Mouse (Mus musculus) heart, embryonic 15.5 days (tissue): ENCODE measurements around the gene Dhh. TPM values are rescaled to one million over a fixed set of nuclear protein-coding genes. Genes with fewer than 3 reads are reported as not detected.
A peak's percentile ranks its signal among the peaks of the same experiment; 100 is the strongest.

ENCODE experiments used
- ATAC-seq: fragments of 200-750 bp; cut with Nextera tagmentation; replicated peaks from 2 replicates; pipeline ENCODE4 v1.8.0; 2017; ENCODE audit warnings: low read depth, moderate TSS enrichment; ENCODE audit not compliant: insufficient number of reproducible peaks, insufficient read depth, low FRiP score
- H3K27ac ChIP-seq: fragments of 300-500 bp; sonication (generic); 2 replicates; pipeline ENCODE4 v1.5.1; 2015; ENCODE audit warnings: mild to moderate bottlenecking, inconsistent platforms
- H3K27me3 ChIP-seq: fragments of 300-500 bp; sonication (generic); 2 replicates; pipeline ENCODE4 v1.6.1; 2015; ENCODE audit warnings: inconsistent platforms
- H3K36me3 ChIP-seq: fragments of 300-500 bp; sonication (generic); 2 replicates; pipeline ENCODE4 v1.6.1; 2015; ENCODE audit warnings: mild to moderate bottlenecking, inconsistent platforms
- H3K4me1 ChIP-seq: fragments of 300-500 bp; sonication (generic); replicated peaks from 2 replicates; pipeline ENCODE4 v1.6.1; 2015; ENCODE audit warnings: inconsistent platforms
- H3K4me2 ChIP-seq: fragments of 300-500 bp; sonication (generic); 2 replicates; pipeline ENCODE4 v1.6.1; 2015; ENCODE audit warnings: inconsistent platforms, mild to moderate bottlenecking, moderate library complexity
- H3K4me3 ChIP-seq: fragments of 300-500 bp; sonication (generic); 2 replicates; pipeline ENCODE4 v1.5.1; 2015; ENCODE audit warnings: mild to moderate bottlenecking, inconsistent platforms
- H3K9ac ChIP-seq: fragments of 300-500 bp; sonication (generic); 2 replicates; pipeline ENCODE4 v1.6.1; 2015; ENCODE audit warnings: mild to moderate bottlenecking, inconsistent platforms
- H3K9me3 ChIP-seq: fragments of 300-500 bp; sonication (generic); replicated peaks from 2 replicates; pipeline ENCODE4 v1.6.1; 2016; ENCODE audit warnings: inconsistent platforms
- WGBS: fragments of 180-500 bp; shearing (Covaris S2); methylation state at CpG from one replicate; pipeline ENCODE4 v1.1.7; 2015; ENCODE audit warnings: mixed read lengths; 5-methylcytosine and 5-hydroxymethylcytosine counted together
- polyA plus RNA-seq: library from polyadenylated mRNA; unstranded; fragments of >200 nt; fragmentation: Nextera tagmentation; extraction: Ambion mirVana; gene quantifications from 2 replicates; pipeline ENCODE4 v1.2.1, GENCODE M21; 2015

The Dhh gene
- polyA plus RNA-seq, 1 experiment from 2014 or later = 2.1 TPM

DNA sequence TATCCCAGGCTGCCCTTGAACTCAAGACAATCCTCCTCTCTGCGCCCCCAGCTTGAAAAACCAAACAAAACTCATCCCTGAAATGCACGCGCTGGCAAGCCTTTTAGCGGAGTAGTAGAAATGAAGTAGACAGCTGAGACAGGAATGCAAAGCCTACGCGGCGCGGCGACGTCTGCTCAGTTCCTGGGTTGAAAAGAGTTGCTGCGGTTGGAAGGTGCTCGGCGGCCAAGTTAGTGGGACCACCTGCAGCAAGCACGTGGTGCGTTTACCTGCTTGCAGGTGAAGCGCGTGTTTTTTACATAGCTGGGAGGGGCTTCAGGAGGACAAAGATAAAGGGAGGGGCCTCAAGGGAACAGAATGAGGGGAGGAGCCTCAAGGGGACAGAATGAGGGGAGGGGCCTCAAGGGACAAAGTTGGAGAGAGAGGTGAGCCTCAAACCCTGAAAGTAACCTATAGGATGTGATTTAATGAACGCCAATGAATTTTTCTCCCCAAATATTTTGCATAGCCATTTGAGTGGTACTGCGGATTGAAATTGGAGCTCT is 7.1 kb downstream of the Dhh start:
- Histone ChIP-seq H3K36me3 (no peaks in the 10 kb centered on the region), H3K9ac (no peak overlapping the region), H3K4me1 (peaks cover 36% of the 10 kb centered on the region), H3K4me2 (peak overlapping the region; percentile 50), H3K4me3 (peak overlapping the region; percentile 18), H3K9me3 (no peaks in the 10 kb centered on the region), H3K27me3 (peaks cover 37% of the 10 kb centered on the region), H3K27ac (no peak overlapping the region)
- no peak for ATAC-seq
- 12% methylated on average over 19 of the region's 19 CpGs for WGBS

- Histone ChIP-seq H3K36me3 (no peaks in the 10 kb centered on the region), H3K4me2 (no peak overlapping the region), H3K9me3 (no peaks in the 10 kb centered on the region), H3K4me3 (no peak overlapping the region), H3K27me3 (peaks cover 2% of the 10 kb centered on the region; the same call in 1 of the 2 replicates), H3K4me1 (peaks cover 9% of the 10 kb centered on the region), H3K9ac (no peak overlapping the region), H3K27ac (no peak overlapping the region)
- no peak for ATAC-seq
- WGBS = 79% methylated on average over 7 of the region's 7 CpGs
These were observed 10.8 kb downstream of the Dhh start for GRCm38 (mm10) chr15:98887526-98887925.

DNA sequence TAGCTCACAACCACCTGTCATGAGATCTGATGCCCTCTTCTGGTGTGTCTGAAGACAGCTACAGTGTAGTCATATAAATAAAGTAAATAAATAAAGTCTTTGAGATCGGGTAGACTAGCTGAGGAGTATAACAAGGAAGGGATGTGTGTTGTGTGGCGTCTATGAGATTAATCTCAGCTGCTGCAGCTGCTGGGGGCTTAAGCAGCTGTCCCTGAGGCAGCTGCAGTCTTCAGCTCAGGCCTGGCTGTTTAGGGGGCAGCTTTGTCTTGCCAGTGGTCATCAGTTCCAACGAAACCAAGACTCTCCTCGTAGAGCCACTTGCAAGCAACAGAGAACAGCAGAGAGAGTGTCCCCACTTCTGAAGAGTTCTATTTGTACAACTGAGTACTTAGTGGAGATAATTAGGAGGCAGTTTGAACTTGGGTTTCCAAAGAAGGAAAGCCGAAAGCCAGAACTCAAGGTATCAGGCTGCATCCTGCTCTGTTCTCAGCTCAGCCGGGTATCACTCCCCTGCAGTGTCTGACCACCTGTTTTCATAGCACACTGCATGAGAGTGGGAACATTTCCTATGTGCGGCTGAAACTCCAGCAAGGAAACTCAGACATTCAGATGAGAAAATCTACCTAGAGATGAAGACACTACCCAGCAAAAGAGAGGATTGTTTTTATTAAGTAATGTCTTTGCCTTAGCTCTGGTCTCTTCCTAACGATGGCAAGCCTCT is 11.5 kb downstream of the Dhh start:
- no peak overlapping the region for H3K4me3 ChIP-seq
- no peaks in the 10 kb centered on the region; the same call in 1 of the 2 replicates for H3K27me3 ChIP-seq
- H3K36me3 ChIP-seq = no peaks in the 10 kb centered on the region
- H3K4me1 ChIP-seq = peaks cover 5% of the 10 kb centered on the region
- no peak overlapping the region for H3K4me2 ChIP-seq
- H3K9me3 ChIP-seq = no peaks in the 10 kb centered on the region
- 63% methylated on average over 8 of the region's 8 CpGs for WGBS
- ATAC-seq = no peak
- H3K9ac ChIP-seq = no peak overlapping the region
- H3K27ac ChIP-seq = no peak overlapping the region

DNA sequence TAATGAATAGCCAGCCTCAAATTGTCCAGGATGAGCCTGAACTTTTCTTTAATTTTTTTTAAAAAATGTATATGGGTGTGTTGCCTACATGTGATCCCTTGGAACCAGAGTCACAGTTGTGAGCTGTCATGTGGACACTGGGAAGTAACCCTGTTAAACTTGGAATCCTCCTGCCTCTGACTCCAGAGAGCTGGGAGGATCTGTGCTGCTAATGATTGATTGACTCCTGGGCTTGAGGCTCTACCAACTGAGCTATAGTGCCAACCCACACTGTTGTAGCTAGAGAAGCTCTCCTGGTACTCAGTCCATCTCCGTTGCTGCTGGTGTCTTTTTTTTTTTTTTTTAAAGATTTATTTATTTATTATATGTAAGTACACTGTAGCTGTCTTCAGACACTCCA is 14.2 kb downstream of the Dhh start:
- Histone ChIP-seq H3K27me3 (no peaks in the 10 kb centered on the region; the same call in 1 of the 2 replicates), H3K9ac (no peak overlapping the region), H3K4me3 (no peak overlapping the region), H3K36me3 (no peaks in the 10 kb centered on the region), H3K9me3 (no peaks in the 10 kb centered on the region), H3K4me1 (peaks cover 12% of the 10 kb centered on the region), H3K4me2 (no peak overlapping the region), H3K27ac (no peak overlapping the region)
- ATAC-seq = no peak
- 76% methylated on average over 1 of the region's 1 CpGs for WGBS

DNA sequence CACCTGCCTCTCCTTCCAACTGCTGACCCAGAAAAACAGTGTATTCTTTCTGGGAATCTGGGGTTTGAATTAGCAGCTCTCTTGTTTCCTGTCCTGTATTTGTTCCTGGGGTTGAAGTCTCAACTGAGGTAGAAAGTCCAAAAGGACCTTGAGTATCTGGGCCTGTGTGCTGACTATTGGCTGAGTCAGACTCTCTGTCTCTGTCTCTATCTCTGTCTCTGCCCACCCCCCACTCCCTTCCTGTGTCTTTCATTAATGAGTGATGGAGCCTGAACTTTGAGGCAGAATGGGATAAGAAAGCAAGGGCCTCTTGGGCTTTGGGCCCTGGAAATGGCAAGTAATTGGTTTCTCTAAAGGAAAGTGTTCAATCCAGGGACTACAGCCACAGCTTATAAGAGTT is 14.7 kb downstream of the Dhh start:
- Histone ChIP-seq H3K27ac (no peak overlapping the region), H3K4me1 (peaks cover 12% of the 10 kb centered on the region), H3K9me3 (no peaks in the 10 kb centered on the region), H3K9ac (no peak overlapping the region), H3K4me2 (no peak overlapping the region), H3K27me3 (no peaks in the 10 kb centered on the region; the same call in 1 of the 2 replicates), H3K4me3 (no peak overlapping the region), H3K36me3 (no peaks in the 10 kb centered on the region)
- no peak for ATAC-seq

- no peaks in the 10 kb centered on the region for H3K9me3 ChIP-seq
- H3K36me3 ChIP-seq = no peaks in the 10 kb centered on the region
- H3K27ac ChIP-seq = no peak overlapping the region
- no peak for ATAC-seq
- H3K4me2 ChIP-seq = peak overlapping the region; percentile 99
- H3K4me1 ChIP-seq = peaks cover 12% of the 10 kb centered on the region
- H3K27me3 ChIP-seq = no peaks in the 10 kb centered on the region
- WGBS = 19% methylated on average over 5 of the region's 5 CpGs
- no peak overlapping the region; the same call in 1 of the 2 replicates for H3K9ac ChIP-seq
- peak overlapping the region; percentile 88 for H3K4me3 ChIP-seq
These were observed 16.7 kb downstream of the Dhh start for GRCm38 (mm10) chr15:98881656-98882008.

- Histone ChIP-seq H3K4me2 (peak overlapping the region; percentile 99), H3K9me3 (no peaks in the 10 kb centered on the region), H3K9ac (peak overlapping the region; percentile 77), H3K4me1 (peaks cover 12% of the 10 kb centered on the region), H3K27ac (peak overlapping the region; percentile 78), H3K4me3 (peak overlapping the region; percentile 88), H3K36me3 (no peaks in the 10 kb centered on the region), H3K27me3 (no peaks in the 10 kb centered on the region)
- peak; percentile 97 for ATAC-seq
- WGBS = under 1% methylated on average over 45 of the region's 48 CpGs
These were observed 17.2 kb downstream of the Dhh start for GRCm38 (mm10) chr15:98880978-98881655.

GRCm38 (mm10) chr15:98877331-98877730 is 21.0 kb downstream of the Dhh start:
- Histone ChIP-seq H3K4me2 (no peak overlapping the region), H3K4me1 (peaks cover 19% of the 10 kb centered on the region), H3K9me3 (no peaks in the 10 kb centered on the region), H3K9ac (no peak overlapping the region), H3K27ac (no peak overlapping the region), H3K27me3 (no peaks in the 10 kb centered on the region), H3K4me3 (no peak overlapping the region), H3K36me3 (no peaks in the 10 kb centered on the region)
- no peak for ATAC-seq
- WGBS = 9% methylated on average over 3 of the region's 3 CpGs

DNA sequence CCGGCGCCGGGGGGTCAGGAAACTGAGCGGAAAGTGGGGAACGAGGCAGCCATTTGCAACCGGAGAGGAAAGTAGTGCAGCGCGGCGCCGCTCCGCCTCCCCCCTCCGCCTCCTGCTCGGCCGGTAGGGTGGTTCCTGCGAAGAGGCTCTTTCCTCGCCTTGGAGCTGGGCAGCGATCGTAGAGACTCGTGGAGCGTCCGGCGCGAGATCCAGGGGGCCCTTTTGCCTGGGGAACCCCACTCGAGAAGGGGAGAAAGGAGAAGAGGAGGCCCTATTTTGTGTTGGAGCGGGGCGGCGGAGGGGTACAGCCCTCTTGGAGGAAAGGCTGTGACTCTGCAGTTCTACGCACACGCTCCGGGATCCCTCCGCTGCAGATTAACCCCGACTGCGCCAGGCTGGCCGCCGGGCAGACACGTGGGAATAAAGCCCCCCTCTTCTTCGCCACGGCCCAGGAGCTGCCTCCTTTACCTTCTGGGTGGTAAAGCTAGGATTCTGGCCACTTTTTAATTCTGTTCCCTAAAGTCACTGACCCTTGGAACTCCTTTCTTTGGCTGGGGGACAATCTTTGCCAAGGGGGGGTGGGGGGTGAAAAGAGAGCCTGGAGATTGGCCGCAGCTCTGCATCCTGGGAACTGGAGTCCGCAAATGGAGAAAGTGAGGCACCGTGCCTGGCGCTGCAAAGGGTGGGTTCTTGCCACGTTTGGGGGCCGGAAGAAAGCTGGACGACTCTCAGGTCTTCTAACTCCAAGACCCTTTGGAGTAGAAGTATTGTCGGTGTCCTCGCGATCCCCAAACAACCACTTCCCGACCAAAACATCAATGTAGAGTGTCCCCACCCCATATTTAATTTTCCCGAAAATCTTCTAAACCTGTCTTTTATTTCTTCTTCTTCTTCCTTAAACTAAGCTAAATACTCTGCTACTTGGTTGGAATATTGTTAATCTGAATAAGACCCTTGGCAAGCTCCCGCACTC is 26.1 kb downstream of the Dhh start:
- H3K4me3 ChIP-seq = peak overlapping the region; percentile 63
- peak overlapping the region; percentile 96 for H3K27ac ChIP-seq
- WGBS = 1% methylated on average over 51 of the region's 51 CpGs
- H3K27me3 ChIP-seq = no peaks in the 10 kb centered on the region
- H3K36me3 ChIP-seq = no peaks in the 10 kb centered on the region
- no peaks in the 10 kb centered on the region for H3K9me3 ChIP-seq
- peaks cover 35% of the 10 kb centered on the region for H3K4me1 ChIP-seq
- peak overlapping the region; percentile 92 for H3K9ac ChIP-seq
- H3K4me2 ChIP-seq = peak overlapping the region; percentile 94
- ATAC-seq = peak; percentile 60

DNA sequence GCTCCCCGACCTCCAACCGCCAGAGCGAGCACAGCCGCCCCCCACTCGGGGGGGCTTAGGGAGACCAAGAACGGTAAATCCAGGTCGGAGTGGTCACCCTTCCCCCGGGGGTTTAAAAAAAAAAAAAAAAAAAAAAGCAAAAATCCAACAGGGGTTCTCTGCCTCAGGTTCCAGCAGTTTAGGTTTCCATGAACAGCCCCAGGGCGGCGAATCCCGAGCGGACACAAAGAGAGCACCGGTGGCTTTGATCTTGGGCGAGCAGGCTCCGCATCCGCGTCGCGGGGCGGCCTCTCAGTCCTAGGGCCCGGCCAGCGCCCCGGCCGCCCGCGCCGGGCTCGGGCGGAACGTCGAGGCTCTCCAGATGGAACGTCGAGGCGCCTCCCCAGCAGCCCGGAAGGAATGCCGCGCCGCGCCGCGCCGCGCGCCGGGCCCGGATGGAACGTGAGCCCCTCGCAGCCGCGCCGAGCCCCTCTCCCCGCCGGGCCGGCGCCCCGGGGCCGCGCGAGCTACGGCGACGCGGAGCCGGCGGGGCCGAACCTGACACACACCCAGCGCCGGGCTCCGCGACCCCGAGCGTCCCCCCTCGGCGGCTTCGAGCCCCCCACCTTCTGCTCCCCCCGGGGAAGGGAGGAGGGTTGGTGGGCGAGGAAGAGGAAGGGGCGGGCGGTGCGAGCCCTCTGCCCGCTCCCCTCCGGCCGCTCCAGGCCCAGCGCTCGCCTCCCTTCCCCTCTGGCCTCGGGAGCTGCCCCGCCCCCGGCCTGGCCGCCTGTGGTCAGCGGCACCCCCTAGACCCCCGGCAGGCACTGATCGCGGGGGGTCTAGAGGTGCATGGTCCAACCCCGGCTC is 27.0 kb downstream of the Dhh start, which contains the start of gene Kmt2d:
Kmt2d (minus strand) TSS at position 135 of the 846 bp plus-strand sequence.
- ATAC-seq = peak; percentile 51
- no peaks in the 10 kb centered on the region for H3K27me3 ChIP-seq
- H3K36me3 ChIP-seq = peaks cover 3% of the 10 kb centered on the region; the same call in 1 of the 2 replicates
- H3K4me2 ChIP-seq = peak within 1 kb of the TSS; percentile 94
- H3K4me3 ChIP-seq = peak within 1 kb of the TSS; percentile 63
- peaks cover 40% of the 10 kb centered on the region for H3K4me1 ChIP-seq
- H3K9me3 ChIP-seq = no peaks in the 10 kb centered on the region
- H3K27ac ChIP-seq = peak within 1 kb of the TSS; percentile 96
- H3K9ac ChIP-seq = peak within 1 kb of the TSS; percentile 92
- WGBS = under 1% methylated on average over 66 of the region's 94 CpGs
